Mouse (Mus musculus): Measurements from ENCODE around the gene Xndc1.

DNA sequence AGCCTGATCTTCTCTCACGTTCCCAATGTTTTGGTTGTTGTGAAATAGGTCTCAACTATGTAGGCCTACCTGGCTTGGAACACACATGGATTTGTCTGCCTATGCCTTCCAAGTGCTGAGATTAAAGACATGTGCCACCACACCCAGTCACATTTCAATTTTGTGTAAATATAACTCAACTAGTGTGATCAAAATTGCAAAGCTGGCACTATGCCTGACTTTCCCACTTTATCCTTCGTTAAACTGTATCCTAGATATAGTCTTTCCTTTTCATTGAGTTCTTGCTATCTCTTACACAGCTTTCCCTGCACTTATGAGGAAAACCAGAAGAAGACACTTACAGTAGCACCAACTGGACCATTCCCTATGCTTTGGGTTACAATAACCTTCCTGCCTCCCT, 29.8 kb upstream of the Xndc1 start:
- TF ChIP-seq CTCF (IDR thresholded peaks at IDR 0.05; ENCODE audit: extremely low read depth, insufficient read depth, insufficient read length, insufficient replicate concordance) = no peak
- TF ChIP-seq POLR2A (IDR thresholded peaks at IDR 0.05; ENCODE audit: low read depth, low read length) = no peak
